Mouse (Mus musculus) megakaryocyte, embryonic 14.5 days (primary cell): ENCODE data around the gene Slc27a4.

Source experiments
- FLI1 ChIP-seq: IDR thresholded peaks from 2 replicates; pipeline ENCODE4 v1.6.1; 2012; ENCODE audit warnings: low read length, inconsistent platforms, mixed read lengths
- GATA1 ChIP-seq: IDR thresholded peaks from 3 replicates; pipeline ENCODE4 v1.6.1; 2012; ENCODE audit warnings: mixed read lengths, low read length, inconsistent platforms, borderline replicate concordance

DNA sequence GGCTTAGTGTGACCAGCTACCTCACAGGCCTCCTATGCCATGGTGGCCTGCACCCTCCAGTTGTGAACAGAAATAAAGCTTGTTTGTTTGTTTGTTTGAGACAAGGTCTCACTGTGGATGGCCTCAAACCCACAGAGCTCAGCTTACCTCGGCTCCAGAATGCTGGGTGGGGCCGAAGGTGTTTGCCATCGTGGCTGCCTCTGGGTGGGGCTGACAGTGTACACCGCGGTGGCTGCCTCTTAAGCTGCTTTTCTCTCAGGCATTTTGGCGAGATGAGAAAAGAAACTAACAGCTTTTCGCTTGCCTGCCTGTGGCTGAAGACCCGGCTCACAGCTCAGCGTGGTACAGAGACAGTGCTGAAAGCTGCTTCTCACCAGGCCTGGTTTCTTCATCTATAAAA, 33.5 kb upstream of the Slc27a4 start:
- TF ChIP-seq GATA1 (no peak), FLI1 (no peak)
